Mouse (Mus musculus) ovary, postnatal 36 days (tissue): ENCODE results near the gene Ntpcr.

Experiments
- DNase-seq: peaks from one replicate; pipeline ENCODE4 v3.0.0; 2022; ENCODE audit warnings: low spot score, mixed read lengths

The Ntpcr gene

DNA sequence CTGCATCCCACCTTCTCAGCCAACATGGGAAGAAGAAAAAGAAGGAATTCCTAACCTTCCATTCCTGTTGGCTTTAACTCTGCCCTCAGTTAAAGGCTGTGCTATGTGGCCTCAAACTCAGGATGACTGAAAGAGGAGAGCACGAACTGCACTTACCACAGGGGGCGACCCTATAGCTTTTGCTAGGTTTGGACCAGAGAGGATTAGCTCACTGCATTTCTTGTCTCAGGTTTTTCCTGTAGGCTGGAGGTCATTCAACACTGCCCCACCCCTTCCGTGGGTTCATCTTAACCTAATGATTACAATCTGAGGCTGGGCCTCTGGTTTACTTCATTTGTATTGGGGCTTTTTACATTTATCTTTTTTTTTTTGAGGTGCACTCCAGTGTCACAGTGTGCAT lies 45.3 kb downstream of the Ntpcr start:
- DNase-seq, result no peak

DNA sequence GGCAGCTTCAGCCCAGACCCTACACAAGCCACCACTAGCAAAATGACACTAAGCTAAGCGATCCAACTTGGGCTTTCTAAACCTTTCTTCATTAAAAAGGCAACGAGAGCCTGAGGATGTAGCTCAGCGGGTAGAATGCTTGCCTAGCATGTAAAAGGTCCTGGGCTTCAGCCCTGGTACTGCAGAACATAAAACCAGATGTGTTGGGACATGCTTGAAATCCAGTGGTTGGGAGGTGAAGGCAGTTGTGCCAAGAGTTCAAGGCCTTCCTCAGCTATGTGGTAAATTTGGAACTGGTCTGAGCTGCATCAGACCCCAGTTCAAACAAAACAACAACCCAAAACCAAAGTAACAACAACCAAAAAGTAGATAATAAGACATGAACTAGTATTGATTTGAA lies 46.6 kb downstream of the Ntpcr start:
- DNase-seq, result no peak

DNA sequence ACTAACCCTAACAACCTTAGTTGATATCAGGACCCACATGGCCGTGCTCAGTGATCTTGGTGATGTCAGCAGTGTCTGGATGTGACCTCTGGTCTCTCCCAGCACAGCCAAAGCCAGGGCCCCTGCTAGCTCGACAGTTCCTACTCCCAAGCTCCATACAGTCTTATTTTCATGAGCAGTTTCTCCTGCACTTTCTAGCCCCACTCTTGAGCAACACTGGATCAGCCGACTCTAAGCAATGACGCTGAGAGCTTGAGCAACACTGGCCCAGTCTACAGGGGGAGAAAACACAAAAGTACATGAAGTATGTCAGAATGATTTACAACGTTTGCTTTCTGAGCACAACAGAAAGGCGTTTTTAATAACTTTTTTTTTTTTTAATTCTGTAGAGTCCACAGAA lies 47.0 kb downstream of the Ntpcr start:
- peak; percentile 14 for DNase-seq

DNA sequence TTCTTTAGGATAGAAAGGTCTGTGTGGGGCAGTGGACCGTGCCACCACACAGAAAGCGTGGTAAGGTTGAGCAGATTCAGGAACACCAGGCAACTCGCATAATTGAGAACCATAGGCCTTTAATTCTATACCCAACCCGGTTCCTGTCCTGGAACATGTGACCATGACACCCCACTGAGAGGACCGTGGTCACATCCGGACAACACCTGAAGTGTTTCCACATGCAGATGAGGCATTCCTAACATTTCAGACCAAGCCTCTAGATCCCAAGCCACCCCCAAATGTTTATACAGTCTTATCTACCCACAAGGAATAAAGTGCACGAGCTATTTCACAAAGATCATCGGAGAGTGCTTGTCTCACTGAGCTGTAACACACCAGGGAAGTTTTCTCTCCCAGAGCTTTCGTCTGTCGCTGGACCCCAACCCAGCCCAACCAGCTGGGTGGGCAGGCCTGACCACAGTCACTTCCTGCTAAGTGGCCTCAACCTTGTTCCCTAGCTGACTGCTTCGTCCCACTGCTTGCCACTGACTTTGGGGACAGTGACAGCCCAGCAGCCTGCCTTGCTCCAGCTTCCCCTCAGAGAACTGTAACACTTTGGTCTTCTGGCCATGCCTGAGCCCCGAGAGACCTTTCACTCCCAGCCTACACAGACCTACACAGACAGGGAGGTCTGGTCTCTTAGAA lies 47.9 kb downstream of the Ntpcr start:
- no peak for DNase-seq

DNA sequence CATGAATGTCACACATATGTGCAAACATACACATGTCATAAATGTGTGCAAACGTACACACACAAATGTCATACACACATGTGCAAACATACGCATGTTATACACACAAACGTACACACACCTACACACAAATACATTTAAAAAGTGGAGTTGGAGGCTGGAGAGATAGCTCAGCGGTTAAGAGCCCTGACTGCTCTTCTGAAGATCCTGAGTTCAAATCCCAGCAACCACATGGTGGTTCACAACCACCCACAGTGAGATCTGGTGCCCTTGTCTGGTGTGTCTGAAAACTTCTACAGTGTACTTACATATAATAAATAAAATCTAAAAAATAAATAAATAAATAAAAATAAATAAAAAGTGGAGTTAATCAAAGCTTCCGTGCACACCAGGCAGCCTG lies 49.2 kb downstream of the Ntpcr start:
- DNase-seq, result no peak

DNA sequence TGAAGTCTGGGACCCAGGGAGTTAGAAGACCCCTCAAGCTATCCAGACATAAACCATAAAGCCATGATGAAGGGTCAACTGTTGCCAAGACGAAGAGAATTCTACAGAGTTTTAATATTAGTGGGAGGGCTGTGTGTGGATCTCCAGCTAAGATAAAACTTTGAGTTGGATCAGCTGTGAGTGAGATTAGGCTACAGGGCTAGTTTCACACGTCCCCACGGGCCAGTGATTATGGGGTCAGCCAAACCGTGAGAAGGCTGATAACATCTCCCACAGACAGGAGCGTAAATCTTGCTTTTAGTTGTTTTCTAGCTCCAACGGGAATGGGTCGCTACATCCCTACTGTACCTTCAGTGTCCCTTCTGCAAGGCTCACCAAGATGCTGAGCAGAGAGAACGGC lies 49.9 kb downstream of the Ntpcr start:
- no peak for DNase-seq

DNA sequence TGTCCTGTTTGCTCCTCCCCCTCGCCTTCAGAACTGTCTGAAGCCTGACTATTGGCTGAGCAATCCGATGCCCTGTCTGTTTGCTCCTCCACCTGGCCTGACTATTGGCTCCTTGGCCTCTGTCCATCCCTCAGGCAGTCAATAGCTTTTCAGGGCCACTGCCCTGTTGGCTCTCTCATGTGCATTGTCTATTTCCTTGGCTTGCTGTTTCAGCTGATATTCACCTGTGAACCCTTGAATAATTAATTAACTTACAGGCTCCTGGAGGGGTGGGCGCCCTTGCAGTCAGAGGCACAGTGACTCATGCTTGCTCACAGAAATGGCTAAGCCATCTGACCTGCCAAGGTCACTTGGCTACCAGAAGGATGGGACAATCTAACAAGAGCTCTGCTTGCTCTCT lies 52.4 kb downstream of the Ntpcr start:
- no peak for DNase-seq

DNA sequence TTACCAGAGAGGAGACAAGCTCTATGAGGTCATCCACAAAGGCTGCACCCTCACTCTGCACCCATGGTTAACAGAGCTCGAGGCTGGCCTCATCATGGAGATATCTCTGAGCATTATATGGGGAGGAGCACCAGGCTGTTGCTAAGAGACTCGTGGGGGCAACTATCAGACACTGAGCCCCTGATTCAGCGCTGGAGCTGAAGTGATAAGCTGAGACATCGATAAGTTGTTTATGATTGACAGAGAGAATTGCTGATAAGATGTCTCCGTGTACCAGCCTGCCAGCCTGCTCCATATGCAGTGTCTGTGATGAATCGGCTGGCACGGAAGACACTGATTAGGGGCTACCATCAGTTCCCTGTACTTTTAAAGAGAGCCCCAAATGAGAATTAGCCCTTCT lies 57.1 kb downstream of the Ntpcr start:
- DNase-seq, result no peak

DNA sequence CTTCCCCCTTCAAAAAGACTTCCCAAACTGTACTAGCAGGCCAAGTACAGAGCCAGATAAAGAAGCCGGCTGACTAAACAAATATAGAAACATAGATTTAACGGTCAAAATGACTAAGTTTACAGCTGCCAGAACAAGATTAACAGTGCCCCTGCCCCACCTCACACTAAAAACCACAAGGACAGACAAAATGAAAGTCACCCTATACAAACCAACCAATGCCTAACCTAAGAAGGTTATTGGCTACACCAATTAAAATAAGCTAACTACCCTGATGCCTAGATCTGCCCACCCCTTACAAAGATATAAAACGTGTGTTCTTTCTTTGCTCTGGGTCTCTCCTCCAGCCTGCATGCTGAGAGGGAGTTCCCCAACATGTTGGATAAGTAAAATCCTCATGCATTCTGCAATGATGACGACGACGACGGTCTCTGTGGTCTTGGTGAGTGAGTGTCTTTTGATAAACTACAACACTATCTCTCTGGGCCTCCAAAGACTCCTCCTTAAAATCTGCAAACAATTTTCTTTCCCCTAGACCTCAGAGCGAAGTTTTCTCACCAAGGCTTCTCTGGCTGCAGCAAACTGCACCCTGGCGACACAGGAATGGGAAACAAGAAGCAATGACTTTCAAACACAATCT lies 63.2 kb downstream of the Ntpcr start:
- no peak for DNase-seq

DNA sequence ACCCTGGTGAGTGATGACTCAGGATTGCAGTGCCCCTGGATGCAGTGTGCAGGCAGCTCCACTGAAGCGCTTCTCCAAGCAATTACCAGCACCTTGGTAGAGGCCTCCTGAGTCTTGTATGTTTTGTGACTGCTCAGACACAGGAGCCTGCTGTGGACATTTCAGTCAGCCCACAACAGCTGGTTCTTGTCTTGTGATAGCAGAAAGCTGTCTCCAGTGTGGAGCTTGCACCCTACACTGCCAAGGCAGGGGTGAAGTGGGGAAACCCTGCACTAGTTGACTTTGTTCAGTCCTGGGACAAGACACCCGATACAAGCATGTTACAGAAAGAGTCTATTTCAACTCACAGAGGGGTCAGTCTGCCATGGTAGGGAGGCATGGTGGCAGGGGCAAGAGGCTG lies 65.6 kb downstream of the Ntpcr start:
- DNase-seq, result no peak

DNA sequence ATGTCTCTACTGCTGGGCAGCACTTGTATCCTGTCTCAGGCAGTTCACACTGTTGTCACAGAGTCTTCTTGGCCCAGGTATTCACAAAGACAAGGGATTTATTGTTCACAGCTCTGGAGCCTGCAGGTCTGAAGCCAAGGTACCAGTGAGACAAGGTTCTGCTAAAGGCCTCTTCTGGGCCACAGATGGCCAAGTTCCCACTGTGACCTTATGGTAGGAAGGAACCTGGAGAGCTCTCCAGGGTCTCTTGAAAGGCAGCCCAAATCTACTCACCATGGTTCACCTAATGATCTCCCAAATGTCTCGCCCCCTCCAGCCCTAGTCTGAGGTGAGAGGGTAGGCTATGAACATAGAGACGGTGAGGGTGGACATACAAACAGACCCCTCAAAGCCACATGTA lies 67.2 kb downstream of the Ntpcr start:
- no peak for DNase-seq
